ENCODE assay signal across 9 mouse cellular contexts in genomic region chr10:23348893-23349391, GRCm38 (mm10). TPM values are rescaled to one million over a fixed set of nuclear protein-coding genes. Genes with fewer than 3 reads are reported as not detected.
DNase-seq lines count a peak whose midpoint lies in the region; ATAC-seq and TF ChIP-seq lines count a peak whose summit lies in the region.
"Had no signal": no experiment of that assay in that cellular context is flagged by ENCODE, and none has a peak within 500 bp of the region (broad histone marks: within the 10 kb centered on the region; RNA-seq: fewer than 3 reads in every experiment).

No protein-coding gene starts in this region.

- no peak for TF ChIP-seq CTCF in gastrocnemius, adult 2 months (IDR thresholded peaks at IDR 0.05)

- no peak overlapping the region for H3K27ac ChIP-seq in neural tube, embryonic 11.5 days (ENCODE audit: low read depth, low read length)
- H3K27ac ChIP-seq in gastrocnemius, adult 2 months, result peak overlapping the region; percentile 96
- H3K27ac ChIP-seq in limb, embryonic 11.5 days (replicated peaks; ENCODE audit: low read depth, low read length), result peak overlapping the region; percentile 86; the same call in 1 of the 2 replicates

- peak; percentile 5 for DNase-seq in adrenal gland, adult 2 months
- no peak for DNase-seq in adrenal gland, postnatal 25 days
- DNase-seq in neural tube, embryonic 11.5 days (ENCODE audit: low spot score), result peak; percentile 50
- no peak for DNase-seq in neural tube, embryonic 10.5 days (ENCODE audit: extremely low spot score, low spot score)
- peak; percentile 60 for DNase-seq in gastrocnemius, adult 2 months
- DNase-seq in limb, embryonic 11.5 days (ENCODE audit: low spot score), result peak; percentile 62
- DNase-seq in skeletal muscle tissue, adult 2 months (ENCODE audit: low read depth, low spot score), result peak; percentile 53
- DNase-seq in lung, postnatal 10 days, result no peak

- no peaks in the 10 kb centered on the region for H3K36me3 ChIP-seq in neural tube, embryonic 11.5 days (ENCODE audit: control insufficient read depth, insufficient read depth, low read length)
- no peaks in the 10 kb centered on the region for H3K36me3 ChIP-seq in limb, embryonic 11.5 days (ENCODE audit: control insufficient read depth, insufficient read depth, low read length)

- H3K27me3 ChIP-seq in neural tube, embryonic 11.5 days (ENCODE audit: control insufficient read depth, insufficient read depth, low read length), result peaks cover 6% of the 10 kb centered on the region
- H3K27me3 ChIP-seq in limb, embryonic 11.5 days (ENCODE audit: control insufficient read depth, insufficient read depth, low read length), result no peaks in the 10 kb centered on the region

- H3K4me1 ChIP-seq in neural tube, embryonic 11.5 days (ENCODE audit: control insufficient read depth, insufficient read depth, low read length), result peaks cover 2% of the 10 kb centered on the region; the same call in 1 of the 2 replicates
- H3K4me1 ChIP-seq in limb, embryonic 11.5 days (ENCODE audit: control insufficient read depth, insufficient read depth, low read length), result 0 out of 2 replicates have a peak, but pooled peaks cover 2% of the 10 kb centered on the region

- under 1% methylated on average over 22 of the region's 22 CpGs for WGBS in neural tube, embryonic 11.5 days
- under 1% methylated on average over 22 of the region's 22 CpGs for WGBS in limb, embryonic 11.5 days

- H3K9me3 ChIP-seq in neural tube, embryonic 11.5 days (ENCODE audit: control insufficient read depth, low read length), result no peaks in the 10 kb centered on the region
- H3K9me3 ChIP-seq in limb, embryonic 11.5 days (ENCODE audit: control insufficient read depth, low read length), result no peaks in the 10 kb centered on the region

- intact Hi-C loops in gastrocnemius, adult 2 months (cut with DNase I), result loop anchor here (5.0 kb wide), 2 partner anchors 112 to 193 kb away; no protein-coding TSS in a partner anchor

- 0 out of 2 replicates have a peak, but pooled peaks have one; percentile 15 for ATAC-seq in neural tube, embryonic 11.5 days (ENCODE audit: insufficient read depth, low FRiP score, low TSS enrichment)
- ATAC-seq in limb, embryonic 11.5 days (ENCODE audit: insufficient number of reproducible peaks, low FRiP score, low TSS enrichment, low read depth), result no peak

- H3K4me2 ChIP-seq in neural tube, embryonic 11.5 days (ENCODE audit: low read depth), result peak overlapping the region; percentile 93
- peak overlapping the region; percentile 88 for H3K4me2 ChIP-seq in limb, embryonic 11.5 days (ENCODE audit: low read depth, severe bottlenecking)

- peak overlapping the region; percentile 50 for H3K4me3 ChIP-seq in neural tube, embryonic 11.5 days (ENCODE audit: low read depth, low read length)
- peak overlapping the region; percentile 86 for H3K4me3 ChIP-seq in gastrocnemius, adult 2 months
- H3K4me3 ChIP-seq in limb, embryonic 11.5 days (ENCODE audit: low read depth, low read length), result peak overlapping the region; percentile 69
- H3K4me3 ChIP-seq: erythroblast, embryonic 14.5 days had no signal

- H3K9ac ChIP-seq in neural tube, embryonic 11.5 days (ENCODE audit: low read length), result peak overlapping the region; percentile 55
- H3K9ac ChIP-seq in limb, embryonic 11.5 days (ENCODE audit: low read length), result peak overlapping the region; percentile 79

RNA-seq across cellular contexts. Expression of gene Eya4, which starts 1.6 kb away (rescaled TPM):
- 1 to 10 TPM; 1.3 to 1.7 TPM for total RNA-seq in adrenal gland, adult 2 months (2021)
- polyA plus RNA-seq in adrenal gland, adult 2 months (2012; rRNA removed), result 0.31 and 0.37 TPM in 2 replicates
- 1.00 and 1.8 TPM in 2 replicates for total RNA-seq in adrenal gland, postnatal 25 days (2021)
- polyA plus RNA-seq in neural tube, embryonic 11.5 days (2014; fragmentation: Nextera tagmentation; extraction: Ambion mirVana), result 4.9 and 5.0 TPM in 2 replicates
- 10 to 100 TPM; 25.1 to 60.0 TPM for total RNA-seq in gastrocnemius, adult 2 months (2021)
- polyA plus RNA-seq in limb, embryonic 11.5 days (2014; fragmentation: Nextera tagmentation; extraction: Ambion mirVana), result 8.9 and 12.0 TPM in 2 replicates
- polyA plus RNA-seq: erythroblast, embryonic 14.5 days had no signal

Comparison
In these comparisons a context has a peak if more than half of its experiments do, and no peak if none do; other contexts are left out.
1. DNase-seq: peak in adrenal gland, adult 2 months (single experiment), neural tube, embryonic 11.5 days (single experiment), gastrocnemius, adult 2 months (single experiment), limb, embryonic 11.5 days (single experiment) and skeletal muscle tissue, adult 2 months (single experiment); none in adrenal gland, postnatal 25 days (single experiment), neural tube, embryonic 10.5 days (single experiment) and lung, postnatal 10 days (single experiment).
2. Peak in every context shown above with its lines, with median percentiles within 50 percentile points of each other: H3K4me3 ChIP-seq.